Mouse (Mus musculus): ENCODE data around the gene Cyp3a11. TPM values are rescaled to one million over a fixed set of nuclear protein-coding genes. Genes with fewer than 3 reads are reported as not detected.

Cyp3a11 gene
- polyA plus RNA-seq, 1 experiment from 2014 or later, result not detected

Other genes with a start within 250 kb of the Cyp3a11 start
- not detected in 2 replicates for gene Cyp3a41a, start 159.8 kb downstream of the Cyp3a11 start, polyA plus RNA-seq (2015; fragmentation: Nextera tagmentation; extraction: Ambion mirVana)
- not detected in 2 replicates for gene Cyp3a44, start 74.1 kb downstream of the Cyp3a11 start, polyA plus RNA-seq (2015; fragmentation: Nextera tagmentation; extraction: Ambion mirVana)
- gene Cyp3a25, start 129.7 kb upstream of the Cyp3a11 start, polyA plus RNA-seq (2015; fragmentation: Nextera tagmentation; extraction: Ambion mirVana), result not detected in 2 replicates
- gene Cyp3a59, start 199.3 kb upstream of the Cyp3a11 start, polyA plus RNA-seq (2015; fragmentation: Nextera tagmentation; extraction: Ambion mirVana), result not detected in 2 replicates